Mouse (Mus musculus): Measurements from ENCODE around the gene Gm21988. TPM values are rescaled to one million over a fixed set of nuclear protein-coding genes. Genes with fewer than 3 reads are reported as not detected.

The Gm21988 gene
- polyA plus RNA-seq, 1 experiment, result 14.8 TPM

GRCm38 (mm10) chr11:70200036-70200608 lies 39.5 kb downstream of the Gm21988 start:
- TF ChIP-seq POLR2A (IDR thresholded peaks at IDR 0.05; ENCODE audit: borderline replicate concordance, extremely low read depth, insufficient read depth, insufficient read length, poor library complexity, severe bottlenecking) (no peak), CTCF (IDR thresholded peaks at IDR 0.05; ENCODE audit: borderline replicate concordance, extremely low read depth, insufficient read depth, insufficient read length) (no peak)
- no peak for DNase-seq (ENCODE audit: low read depth)

DNA sequence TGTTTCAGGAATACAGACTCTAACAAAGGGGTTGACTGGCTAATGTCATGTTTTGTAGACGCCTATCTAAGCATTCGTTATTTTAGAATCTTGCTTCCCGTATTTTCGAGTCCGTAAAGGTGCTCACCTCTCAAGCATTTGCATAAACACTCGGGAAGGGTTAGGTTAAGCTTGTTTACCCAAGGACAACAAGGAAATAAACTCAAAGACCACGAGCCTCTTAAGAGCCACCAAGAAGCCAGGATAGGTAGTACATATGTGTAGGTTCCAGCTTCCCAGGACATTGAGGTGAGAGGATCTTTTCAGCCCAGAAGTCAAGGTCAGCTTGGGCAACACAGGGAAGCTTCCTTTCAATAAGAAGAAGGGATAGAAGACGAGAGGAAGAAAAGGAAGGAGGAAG lies 40.5 kb downstream of the Gm21988 start:
- TF ChIP-seq CTCF (IDR thresholded peaks at IDR 0.05; ENCODE audit: borderline replicate concordance, extremely low read depth, insufficient read depth, insufficient read length), result no peak
- TF ChIP-seq POLR2A (IDR thresholded peaks at IDR 0.05; ENCODE audit: borderline replicate concordance, extremely low read depth, insufficient read depth, insufficient read length, poor library complexity, severe bottlenecking), result no peak
- no peak for DNase-seq (ENCODE audit: low read depth)

DNA sequence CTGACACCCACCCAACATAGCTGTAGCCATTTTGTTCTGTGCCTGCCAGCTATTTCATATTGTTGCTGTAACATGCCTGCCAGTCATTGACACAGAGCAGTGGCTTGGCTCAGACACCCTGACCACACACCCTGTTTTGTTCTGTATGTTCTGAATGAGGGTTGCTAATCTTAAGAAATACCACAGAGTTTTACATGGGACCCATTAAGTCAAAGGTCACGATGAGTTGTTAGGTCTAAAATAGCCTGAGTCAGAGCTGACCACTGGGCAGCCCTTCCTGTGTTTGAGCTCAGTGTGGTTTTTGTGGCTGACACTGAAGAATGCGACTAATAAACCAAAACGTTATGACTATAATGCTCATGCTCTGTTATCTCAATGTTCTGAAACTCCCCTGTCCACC lies 41.3 kb downstream of the Gm21988 start:
- no peak for TF ChIP-seq CTCF (IDR thresholded peaks at IDR 0.05; ENCODE audit: borderline replicate concordance, extremely low read depth, insufficient read depth, insufficient read length)
- no peak for TF ChIP-seq POLR2A (IDR thresholded peaks at IDR 0.05; ENCODE audit: borderline replicate concordance, extremely low read depth, insufficient read depth, insufficient read length, poor library complexity, severe bottlenecking)
- DNase-seq (ENCODE audit: low read depth), result no peak

GRCm38 (mm10) chr11:70193354-70194285 lies 46.0 kb downstream of the Gm21988 start:
- TF ChIP-seq CTCF (IDR thresholded peaks at IDR 0.05; ENCODE audit: borderline replicate concordance, extremely low read depth, insufficient read depth, insufficient read length) (no peak), POLR2A (IDR thresholded peaks at IDR 0.05; ENCODE audit: borderline replicate concordance, extremely low read depth, insufficient read depth, insufficient read length, poor library complexity, severe bottlenecking) (no peak)
- DNase-seq (ENCODE audit: low read depth), result no peak

DNA sequence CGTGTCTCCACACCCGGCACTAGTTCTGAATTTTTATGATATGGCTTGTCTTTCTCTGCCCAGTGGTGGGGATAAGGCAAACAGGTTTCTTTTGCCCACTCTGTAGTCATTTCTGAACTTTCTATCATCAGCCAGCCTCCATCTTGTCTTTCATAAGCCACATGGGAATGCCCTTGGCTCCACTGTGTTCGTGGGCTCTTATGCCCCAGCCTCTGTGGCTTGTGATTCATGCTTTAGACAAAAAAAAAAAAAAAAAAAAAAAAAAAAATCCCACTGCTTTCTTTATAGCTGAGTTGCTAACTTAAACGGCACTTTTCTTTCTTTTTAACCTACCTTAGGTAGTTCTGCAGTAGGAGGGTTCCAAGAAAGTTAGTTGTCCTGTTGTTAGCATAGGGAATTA lies 47.5 kb downstream of the Gm21988 start:
- TF ChIP-seq POLR2A (IDR thresholded peaks at IDR 0.05; ENCODE audit: borderline replicate concordance, extremely low read depth, insufficient read depth, insufficient read length, poor library complexity, severe bottlenecking) (no peak), CTCF (IDR thresholded peaks at IDR 0.05; ENCODE audit: borderline replicate concordance, extremely low read depth, insufficient read depth, insufficient read length) (no peak)

GRCm38 (mm10) chr11:70191188-70191587 lies 48.4 kb downstream of the Gm21988 start:
- no peak for TF ChIP-seq POLR2A (IDR thresholded peaks at IDR 0.05; ENCODE audit: borderline replicate concordance, extremely low read depth, insufficient read depth, insufficient read length, poor library complexity, severe bottlenecking)
- TF ChIP-seq CTCF (IDR thresholded peaks at IDR 0.05; ENCODE audit: borderline replicate concordance, extremely low read depth, insufficient read depth, insufficient read length), result no peak
- no peak for DNase-seq (ENCODE audit: low read depth)

More for the DNA sequence above, 47.5 kb downstream of the Gm21988 start:
- no peak for DNase-seq (ENCODE audit: low read depth)

- TF ChIP-seq POLR2A (IDR thresholded peaks at IDR 0.05; ENCODE audit: borderline replicate concordance, extremely low read depth, insufficient read depth, insufficient read length, poor library complexity, severe bottlenecking) (no peak), CTCF (IDR thresholded peaks at IDR 0.05; ENCODE audit: borderline replicate concordance, extremely low read depth, insufficient read depth, insufficient read length) (no peak)
- DNase-seq (ENCODE audit: low read depth), result no peak
Measured at GRCm38 (mm10) chr11:70189319-70190134, 50.1 kb downstream of the Gm21988 start.

Other genes starting within 250 kb of the Gm21988 start
- 457 and 501 TPM in 2 replicates for gene Gabarap, start 248.7 kb downstream of the Gm21988 start, polyA plus RNA-seq (2012; rRNA removed)
- 49.2 and 54.9 TPM in 2 replicates for gene Phf23, start 244.1 kb downstream of the Gm21988 start, polyA plus RNA-seq (2012; rRNA removed)
- 36.8 and 45.7 TPM in 2 replicates for gene Dvl2, start 239.2 kb downstream of the Gm21988 start, polyA plus RNA-seq (2012; rRNA removed)
- gene Acadvl, start 224.4 kb downstream of the Gm21988 start, polyA plus RNA-seq (2012; rRNA removed), result 36.0 and 43.9 TPM in 2 replicates
- gene Dlg4, start 222.9 kb downstream of the Gm21988 start, polyA plus RNA-seq (2012; rRNA removed), result 231 and 306 TPM in 2 replicates
- 1.2 and 1.8 TPM in 2 replicates for gene Asgr1, start 185.7 kb downstream of the Gm21988 start, polyA plus RNA-seq (2012; rRNA removed)
- gene Asgr2, start 147.2 kb downstream of the Gm21988 start, polyA plus RNA-seq (2012; rRNA removed), result 0.09 TPM in 1 of 2 replicates, not detected in the other
- 0.33 and 0.37 TPM in 2 replicates for gene Mgl2, start 109.5 kb downstream of the Gm21988 start, polyA plus RNA-seq (2012; rRNA removed)
- 0.60 and 0.86 TPM in 2 replicates for gene Clec10a, start 83.6 kb downstream of the Gm21988 start, polyA plus RNA-seq (2012; rRNA removed)
- gene Slc16a11, start 27.1 kb downstream of the Gm21988 start, polyA plus RNA-seq (2012; rRNA removed), result 2.8 and 3.8 TPM in 2 replicates
- gene Slc16a13, start 18.8 kb downstream of the Gm21988 start, polyA plus RNA-seq (2012; rRNA removed), result 13.9 and 15.1 TPM in 2 replicates
- gene Bcl6b, start 10.0 kb downstream of the Gm21988 start, polyA plus RNA-seq (2012; rRNA removed), result 4.5 and 5.9 TPM in 2 replicates
- gene 0610010K14Rik, start 1.9 kb downstream of the Gm21988 start, polyA plus RNA-seq (2012; rRNA removed), result 153 and 207 TPM in 2 replicates
- gene Rnasek, start within 50 bp of the Gm21988 start, polyA plus RNA-seq (2012; rRNA removed), result 106 and 125 TPM in 2 replicates
- gene Alox12, start 15.5 kb upstream of the Gm21988 start, polyA plus RNA-seq (2012; rRNA removed), result 0.78 and 1.6 TPM in 2 replicates
- gene Alox12e, start 82.8 kb upstream of the Gm21988 start, polyA plus RNA-seq (2012; rRNA removed), result not detected in 2 replicates
- 0.05 and 0.29 TPM in 2 replicates for gene Alox15, start 112.2 kb upstream of the Gm21988 start, polyA plus RNA-seq (2012; rRNA removed)
- gene Pelp1, start 170.2 kb upstream of the Gm21988 start, polyA plus RNA-seq (2012; rRNA removed), result 31.2 and 34.2 TPM in 2 replicates
- gene Arrb2, start 192.8 kb upstream of the Gm21988 start, polyA plus RNA-seq (2012; rRNA removed), result 68.7 and 86.1 TPM in 2 replicates
- 28.1 and 31.8 TPM in 2 replicates for gene Med11, start 212.1 kb upstream of the Gm21988 start, polyA plus RNA-seq (2012; rRNA removed)
- 0.93 and 1.4 TPM in 2 replicates for gene Zmynd15, start 219.6 kb upstream of the Gm21988 start, polyA plus RNA-seq (2012; rRNA removed)
- gene Cxcl16, start 220.2 kb upstream of the Gm21988 start, polyA plus RNA-seq (2012; rRNA removed), result 3.1 and 3.5 TPM in 2 replicates